Mouse (Mus musculus) midbrain, embryonic 16.5 days (tissue): ENCODE measurements around the gene Clec4f. TPM values are rescaled to one million over a fixed set of nuclear protein-coding genes. Genes with fewer than 3 reads are reported as not detected.

Experiments used
- ATAC-seq: fragments of 200-750 bp; cut with Nextera tagmentation; 2 replicates; pipeline ENCODE4 v1.8.0; 2017; ENCODE audit warnings: moderate TSS enrichment
- H3K27ac ChIP-seq: fragments of 300-500 bp; sonication (generic); 2 replicates; pipeline ENCODE4 v1.5.1; 2014; ENCODE audit warnings: mild to moderate bottlenecking, low read length, mixed read lengths
- H3K27me3 ChIP-seq: fragments of 300-500 bp; sonication (generic); 2 replicates; pipeline ENCODE4 v1.6.1; 2014; ENCODE audit warnings: low read depth, low read length, mixed read lengths; ENCODE audit not compliant: control insufficient read depth, insufficient read depth
- H3K36me3 ChIP-seq: fragments of 300-500 bp; sonication (generic); 2 replicates; pipeline ENCODE4 v1.6.1; 2014; ENCODE audit warnings: mild to moderate bottlenecking, low read length, moderate library complexity, mixed read lengths; ENCODE audit not compliant: control insufficient read depth, insufficient read depth
- H3K4me1 ChIP-seq: fragments of 300-500 bp; sonication (generic); 2 replicates; pipeline ENCODE4 v1.6.1; 2014; ENCODE audit warnings: mild to moderate bottlenecking, low read length, mixed read lengths; ENCODE audit not compliant: control insufficient read depth, insufficient read depth
- H3K4me2 ChIP-seq: fragments of 300-500 bp; sonication (generic); 2 replicates; pipeline ENCODE4 v1.6.1; 2014; ENCODE audit warnings: mild to moderate bottlenecking, low read length, mixed read lengths
- H3K4me3 ChIP-seq: fragments of 300-500 bp; sonication (generic); 2 replicates; pipeline ENCODE4 v1.5.1; 2014; ENCODE audit warnings: low read depth, mild to moderate bottlenecking, low read length, moderate library complexity, mixed read lengths
- H3K9ac ChIP-seq: fragments of 300-500 bp; sonication (generic); 2 replicates; pipeline ENCODE4 v1.6.1; 2014; ENCODE audit warnings: low read depth, low read length, mixed read lengths
- H3K9me3 ChIP-seq: fragments of 300-500 bp; sonication (generic); replicated peaks from 2 replicates; pipeline ENCODE4 v1.6.1; 2014; ENCODE audit warnings: mild to moderate bottlenecking, low read length, mixed read lengths; ENCODE audit not compliant: control insufficient read depth, poor library complexity, severe bottlenecking
- WGBS: fragments of 180-500 bp; shearing (Covaris S2); extraction: QIAGEN DNeasy Blood & Tissue Kit; methylation state at CpG from one replicate; pipeline ENCODE4 v1.1.7; 2014; 5-methylcytosine and 5-hydroxymethylcytosine counted together
- polyA plus RNA-seq: library from polyadenylated mRNA; unstranded; fragments of >200 nt; fragmentation: Nextera tagmentation; extraction: Ambion mirVana; gene quantifications from 2 replicates; pipeline ENCODE4 v1.2.1, GENCODE M21; 2015

The Clec4f gene
- polyA plus RNA-seq, result not detected in 2 replicates

GRCm38 (mm10) chr6:83656087-83656486, at the start of gene Clec4f:
Gene Clec4f (minus strand): TSS chr6:83656187.
- no peak within 1 kb of the TSS for H3K27ac ChIP-seq
- no peak within 1 kb of the TSS for H3K4me2 ChIP-seq
- 96% methylated on average over 2 of the region's 2 CpGs for whole genome bisulfite sequencing

DNA sequence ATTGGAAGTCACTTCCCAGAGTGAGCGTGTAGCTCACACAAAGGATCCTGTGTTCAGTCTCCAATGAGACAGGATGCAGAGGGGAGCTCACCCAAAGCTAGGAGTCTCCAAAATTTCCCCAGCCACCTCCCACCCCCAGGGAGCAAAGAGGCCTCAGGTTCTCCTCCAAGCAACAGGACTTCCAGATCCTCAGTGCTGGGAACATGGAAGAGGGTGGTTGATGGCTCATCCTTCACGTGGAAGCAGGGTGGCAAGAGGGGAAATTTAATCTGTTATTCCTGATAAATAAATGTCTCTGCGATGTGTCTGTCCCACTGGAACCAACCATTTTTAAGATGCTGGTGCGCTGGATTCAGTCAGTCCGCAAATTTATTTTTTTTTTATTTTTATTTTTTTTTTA, 48.7 kb upstream of the Clec4f start:
- H3K27ac ChIP-seq, result no peak overlapping the region
- H3K36me3 ChIP-seq, result no peaks in the 10 kb centered on the region
- H3K4me2 ChIP-seq, result no peak overlapping the region
- H3K4me3 ChIP-seq, result no peak overlapping the region
- H3K4me1 ChIP-seq, result no peaks in the 10 kb centered on the region
- peaks cover 68% of the 10 kb centered on the region for H3K27me3 ChIP-seq
- no peak overlapping the region for H3K9ac ChIP-seq
- ATAC-seq, result no peak
- H3K9me3 ChIP-seq, result no peaks in the 10 kb centered on the region
- 21% methylated on average over 5 of the region's 5 CpGs for WGBS

More at GRCm38 (mm10) chr6:83656087-83656486, at the start of gene Clec4f:
- no peaks in the 10 kb centered on the region for H3K27me3 ChIP-seq
- no peak within 1 kb of the TSS for H3K4me3 ChIP-seq
- no peak for ATAC-seq
- H3K9me3 ChIP-seq, result no peaks in the 10 kb centered on the region
- no peaks in the 10 kb centered on the region for H3K36me3 ChIP-seq
- H3K4me1 ChIP-seq, result no peaks in the 10 kb centered on the region
- no peak within 1 kb of the TSS for H3K9ac ChIP-seq

- Histone ChIP-seq H3K9ac (no peak overlapping the region), H3K4me2 (no peak overlapping the region), H3K9me3 (no peaks in the 10 kb centered on the region), H3K27me3 (peaks cover 69% of the 10 kb centered on the region), H3K36me3 (no peaks in the 10 kb centered on the region), H3K4me3 (no peak overlapping the region), H3K27ac (no peak overlapping the region), H3K4me1 (no peaks in the 10 kb centered on the region)
- 13% methylated on average over 1 of the region's 1 CpGs for WGBS
- ATAC-seq, result no peak
Measured at GRCm38 (mm10) chr6:83704294-83704693, 48.3 kb upstream of the Clec4f start.

DNA sequence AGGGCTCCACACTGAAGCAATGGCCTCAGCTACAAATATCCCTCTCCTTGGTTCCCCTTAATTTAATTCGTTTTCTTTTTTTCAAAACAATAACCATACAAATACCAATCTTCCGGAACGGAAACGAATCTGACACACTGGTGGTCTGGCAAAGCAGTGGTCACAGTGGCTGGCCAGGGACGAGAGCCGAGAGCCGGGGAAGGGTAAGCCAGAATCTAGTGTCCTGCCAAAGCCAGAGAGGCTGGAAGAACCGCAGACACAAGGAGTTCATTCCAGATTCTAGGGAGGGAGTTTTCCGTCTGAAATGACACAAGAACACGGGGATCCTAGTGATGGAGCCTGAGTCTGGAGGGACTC, 47.7 kb upstream of the Clec4f start:
- no peak overlapping the region for H3K27ac ChIP-seq
- ATAC-seq, result no peak
- no peaks in the 10 kb centered on the region for H3K36me3 ChIP-seq
- no peak overlapping the region for H3K4me2 ChIP-seq
- H3K27me3 ChIP-seq, result peaks cover 69% of the 10 kb centered on the region
- no peak overlapping the region for H3K9ac ChIP-seq
- no peak overlapping the region for H3K4me3 ChIP-seq
- under 1% methylated on average over 10 of the region's 10 CpGs for WGBS
- no peaks in the 10 kb centered on the region for H3K9me3 ChIP-seq
- H3K4me1 ChIP-seq, result no peaks in the 10 kb centered on the region

GRCm38 (mm10) chr6:83703000-83703721, 47.2 kb upstream of the Clec4f start:
- no peak overlapping the region for H3K27ac ChIP-seq
- H3K27me3 ChIP-seq, result peaks cover 68% of the 10 kb centered on the region
- H3K9ac ChIP-seq, result no peak overlapping the region
- no peaks in the 10 kb centered on the region for H3K36me3 ChIP-seq
- no peaks in the 10 kb centered on the region for H3K4me1 ChIP-seq
- WGBS, result under 1% methylated on average over 27 of the region's 27 CpGs
- no peaks in the 10 kb centered on the region for H3K9me3 ChIP-seq
- no peak overlapping the region for H3K4me3 ChIP-seq
- H3K4me2 ChIP-seq, result no peak overlapping the region
- ATAC-seq, result no peak

- Histone ChIP-seq H3K27ac (no peak overlapping the region), H3K4me2 (no peak overlapping the region), H3K36me3 (no peaks in the 10 kb centered on the region), H3K9me3 (no peaks in the 10 kb centered on the region), H3K4me3 (no peak overlapping the region), H3K9ac (no peak overlapping the region), H3K27me3 (peaks cover 68% of the 10 kb centered on the region), H3K4me1 (no peaks in the 10 kb centered on the region)
- 1% methylated on average over 53 of the region's 53 CpGs for WGBS
- ATAC-seq, result no peak
Measured at GRCm38 (mm10) chr6:83702146-83702999, 46.4 kb upstream of the Clec4f start.

GRCm38 (mm10) chr6:83701001-83701400, 45.0 kb upstream of the Clec4f start:
- H3K9ac ChIP-seq, result no peak overlapping the region
- ATAC-seq, result no peak
- H3K4me2 ChIP-seq, result no peak overlapping the region
- H3K4me1 ChIP-seq, result no peaks in the 10 kb centered on the region
- H3K4me3 ChIP-seq, result no peak overlapping the region
- no peak overlapping the region for H3K27ac ChIP-seq
- no peaks in the 10 kb centered on the region for H3K9me3 ChIP-seq
- under 1% methylated on average over 11 of the region's 11 CpGs for WGBS
- peaks cover 68% of the 10 kb centered on the region for H3K27me3 ChIP-seq
- no peaks in the 10 kb centered on the region for H3K36me3 ChIP-seq

- H3K36me3 ChIP-seq, result no peaks in the 10 kb centered on the region
- peaks cover 68% of the 10 kb centered on the region for H3K27me3 ChIP-seq
- no peak overlapping the region for H3K4me2 ChIP-seq
- no peaks in the 10 kb centered on the region for H3K9me3 ChIP-seq
- no peak overlapping the region for H3K4me3 ChIP-seq
- 6% methylated on average over 5 of the region's 5 CpGs for whole genome bisulfite sequencing
- no peak for ATAC-seq
- H3K27ac ChIP-seq, result no peak overlapping the region
- H3K4me1 ChIP-seq, result no peaks in the 10 kb centered on the region
- no peak overlapping the region for H3K9ac ChIP-seq
Measured at GRCm38 (mm10) chr6:83699971-83700370, 44.0 kb upstream of the Clec4f start.

DNA sequence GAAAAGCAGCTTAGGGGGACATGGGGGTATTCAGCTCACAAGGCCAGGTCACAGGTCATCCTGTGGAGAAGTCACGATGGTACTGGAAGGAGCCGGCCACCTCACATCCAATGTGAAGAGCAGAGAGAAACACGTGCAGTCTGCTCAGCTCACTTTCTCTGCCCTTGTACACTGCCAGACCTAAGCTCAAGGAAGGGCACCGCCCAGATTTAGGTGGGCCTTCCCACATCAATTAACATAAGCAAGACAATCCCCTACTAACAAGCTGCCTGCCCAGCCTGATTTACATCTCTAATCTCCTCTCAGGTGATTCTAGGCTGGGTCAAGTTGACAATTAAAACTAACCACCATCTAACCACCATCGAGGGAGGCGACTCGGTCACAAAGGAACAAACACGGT, 41.9 kb upstream of the Clec4f start:
- no peak for ATAC-seq
- Histone ChIP-seq H3K36me3 (no peaks in the 10 kb centered on the region), H3K9ac (no peak overlapping the region), H3K4me2 (no peak overlapping the region), H3K4me3 (no peak overlapping the region), H3K27ac (no peak overlapping the region), H3K9me3 (no peaks in the 10 kb centered on the region), H3K4me1 (no peaks in the 10 kb centered on the region), H3K27me3 (peaks cover 77% of the 10 kb centered on the region)
- 2% methylated on average over 8 of the region's 8 CpGs for WGBS
